Mouse (Mus musculus) cerebellum, postnatal 14 days (tissue): ENCODE measurements around the gene Tmed2.
"Not testable (repeated sequence)": the region's sequence is repeated elsewhere in the genome, so short reads cannot be mapped to it uniquely, and the experiment has no call there.

Experiments
- DNase-seq, 2 experiments: peaks; one replicate each; pipeline ENCODE4 v3.0.0; 2021; ENCODE audit warnings: mixed read lengths in 2 of 2

The Tmed2 gene

GRCm38 (mm10) chr5:124540383-124540786, at the start of gene Tmed2:
Gene Tmed2, plus strand, starts transcription at chr5:124540695.
- peak; percentile 95 to 97 for DNase-seq

- DNase-seq: no peak
Observed at GRCm38 (mm10) chr5:124491732-124492131, 48.8 kb upstream of the Tmed2 start.

- DNase-seq: no peak
Observed at GRCm38 (mm10) chr5:124492618-124493017, 47.9 kb upstream of the Tmed2 start.

DNA sequence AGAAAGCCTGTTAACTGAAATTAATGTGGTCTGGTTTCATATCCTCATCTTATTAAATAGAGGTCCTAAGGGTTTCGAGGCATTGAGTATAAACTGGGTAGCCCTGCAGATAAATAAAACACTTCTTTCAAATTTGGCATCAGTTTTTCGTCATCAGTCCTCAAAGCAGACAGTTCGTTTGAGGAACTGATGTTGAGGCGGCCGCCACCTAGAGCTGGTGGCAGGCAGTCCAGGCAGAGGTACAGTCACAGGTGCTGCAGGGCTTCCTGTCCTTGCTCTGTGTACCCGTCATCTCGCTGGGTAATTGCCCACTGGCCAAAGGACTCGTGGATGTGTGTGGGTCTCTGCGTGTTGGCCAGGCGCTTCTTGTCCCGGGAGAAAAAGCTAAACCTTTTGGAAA, 47.0 kb upstream of the Tmed2 start:
- no peak for DNase-seq

- no peak for DNase-seq
Observed at GRCm38 (mm10) chr5:124495547-124495946, 44.9 kb upstream of the Tmed2 start.

DNA sequence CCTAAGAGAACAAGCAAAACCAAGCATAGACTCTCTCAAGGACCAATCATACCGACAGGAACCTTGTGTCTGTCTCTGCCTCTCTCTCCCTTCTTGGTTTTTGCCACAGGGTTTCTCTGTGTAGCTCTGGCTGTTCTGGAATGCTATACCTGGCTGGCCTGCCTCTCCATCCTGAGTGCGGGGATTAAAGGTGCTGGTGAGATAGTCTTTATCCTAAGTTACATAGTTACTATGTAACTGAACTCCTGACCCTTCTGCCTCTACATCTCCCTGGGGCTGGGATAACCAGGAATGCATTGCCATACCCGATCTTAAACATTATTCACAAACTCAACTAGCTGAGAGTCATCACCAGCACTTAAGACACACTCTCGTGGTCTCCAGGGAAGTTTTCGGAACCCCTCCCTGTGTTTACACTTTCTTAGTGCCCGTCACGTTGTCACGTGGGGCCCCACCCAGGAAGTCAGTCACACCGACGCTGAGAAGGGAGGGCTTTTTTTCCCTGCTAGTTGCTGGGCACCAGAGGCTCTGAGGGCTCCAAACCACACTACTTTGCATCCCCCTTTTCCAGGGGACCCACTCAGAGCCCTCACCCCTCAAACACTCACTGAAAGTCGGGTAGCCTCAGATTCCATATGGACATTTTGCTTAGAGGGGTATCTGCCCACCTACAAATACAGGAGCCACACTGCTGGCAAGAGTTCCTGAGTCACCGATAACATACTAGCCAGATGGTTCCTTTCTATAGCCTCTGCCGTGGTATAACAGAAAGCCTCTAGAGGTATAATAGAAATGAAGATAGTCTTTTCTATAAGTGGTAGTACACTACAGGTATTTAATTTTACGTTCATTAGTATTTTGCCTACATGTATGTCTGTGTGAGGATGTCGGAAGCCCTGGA, 43.6 kb upstream of the Tmed2 start:
- no peak for DNase-seq

- no peak for DNase-seq
Observed at GRCm38 (mm10) chr5:124498221-124498876, 42.1 kb upstream of the Tmed2 start.

DNA sequence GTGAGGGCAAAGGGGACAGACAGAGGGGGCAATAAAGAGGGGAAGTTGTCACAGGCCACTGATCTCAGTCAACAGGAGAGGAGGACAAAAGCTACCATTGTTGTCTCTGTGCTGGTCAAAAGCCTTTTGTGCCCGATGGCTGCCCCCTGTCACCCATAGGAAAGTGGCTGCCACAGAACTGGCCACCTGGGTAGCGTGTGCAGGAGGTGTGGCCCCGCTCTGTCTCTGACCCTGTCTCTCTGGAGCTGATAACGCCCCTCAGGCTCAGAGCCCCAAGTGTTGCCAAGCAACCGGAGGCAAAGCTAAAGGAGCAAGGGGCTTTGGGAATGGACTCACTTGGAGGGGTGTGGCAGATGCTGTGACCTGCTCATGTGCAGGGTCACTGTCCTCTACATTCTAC, 41.5 kb upstream of the Tmed2 start:
- DNase-seq: no peak

DNA sequence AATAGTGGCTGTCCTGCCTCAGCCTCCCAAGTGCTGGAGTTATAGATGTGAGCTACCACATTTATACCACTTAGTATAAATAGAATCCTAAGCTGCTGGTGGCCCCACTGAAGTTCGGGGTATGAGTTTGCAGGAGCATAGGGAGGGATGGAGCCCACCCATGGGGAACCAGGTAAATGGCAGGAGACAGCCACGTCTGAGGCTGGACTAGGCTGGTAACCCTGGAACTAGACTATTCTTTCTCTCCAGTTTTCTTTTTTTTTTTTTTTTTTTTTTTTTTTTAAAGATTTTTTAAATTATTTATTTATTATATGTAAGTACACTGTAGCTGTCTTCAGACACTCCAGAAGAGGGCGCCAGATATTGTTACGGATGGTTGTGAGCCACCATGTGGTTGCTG, 40.5 kb upstream of the Tmed2 start:
- not testable (repeated sequence) for DNase-seq

- DNase-seq: no peak
Observed at GRCm38 (mm10) chr5:124500573-124500972, 39.9 kb upstream of the Tmed2 start.

GRCm38 (mm10) chr5:124501541-124501940, 39.0 kb upstream of the Tmed2 start:
- no peak for DNase-seq

- no peak for DNase-seq
Observed at GRCm38 (mm10) chr5:124503742-124504141, 36.8 kb upstream of the Tmed2 start.

- DNase-seq: no peak
Observed at GRCm38 (mm10) chr5:124505235-124505634, 35.3 kb upstream of the Tmed2 start.

DNA sequence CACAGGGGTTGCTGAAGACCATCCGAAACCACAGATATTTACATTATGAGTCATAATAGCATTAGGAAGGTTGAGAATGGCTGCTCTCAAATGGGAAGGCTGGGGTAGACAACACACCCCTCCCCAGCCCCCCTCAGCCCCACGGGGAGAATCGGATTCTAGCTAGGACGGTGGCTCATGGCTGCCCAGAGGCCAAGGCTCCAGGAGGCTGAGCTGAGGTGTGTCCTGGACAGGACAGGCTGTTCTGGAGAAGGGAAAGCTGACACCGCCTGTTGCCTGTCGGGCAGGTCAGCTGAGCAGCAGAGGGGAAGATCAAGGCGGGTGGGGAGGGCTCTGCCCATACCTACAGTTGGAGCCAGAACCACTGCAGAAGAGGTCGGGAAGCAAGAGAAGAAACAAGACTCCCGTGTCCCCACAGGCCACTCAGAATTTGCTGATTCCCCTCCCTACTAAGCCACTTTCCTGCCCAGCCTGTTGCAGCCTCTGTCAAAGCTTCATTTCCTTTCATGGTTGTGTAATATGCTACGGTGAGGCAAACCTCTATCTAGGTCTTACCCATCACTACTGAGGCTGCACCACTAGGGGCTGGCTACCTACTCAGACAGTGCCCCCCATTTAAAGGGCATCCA, 33.6 kb upstream of the Tmed2 start:
- DNase-seq: no peak

- no peak for DNase-seq
Observed at GRCm38 (mm10) chr5:124509200-124509599, 31.3 kb upstream of the Tmed2 start.

DNA sequence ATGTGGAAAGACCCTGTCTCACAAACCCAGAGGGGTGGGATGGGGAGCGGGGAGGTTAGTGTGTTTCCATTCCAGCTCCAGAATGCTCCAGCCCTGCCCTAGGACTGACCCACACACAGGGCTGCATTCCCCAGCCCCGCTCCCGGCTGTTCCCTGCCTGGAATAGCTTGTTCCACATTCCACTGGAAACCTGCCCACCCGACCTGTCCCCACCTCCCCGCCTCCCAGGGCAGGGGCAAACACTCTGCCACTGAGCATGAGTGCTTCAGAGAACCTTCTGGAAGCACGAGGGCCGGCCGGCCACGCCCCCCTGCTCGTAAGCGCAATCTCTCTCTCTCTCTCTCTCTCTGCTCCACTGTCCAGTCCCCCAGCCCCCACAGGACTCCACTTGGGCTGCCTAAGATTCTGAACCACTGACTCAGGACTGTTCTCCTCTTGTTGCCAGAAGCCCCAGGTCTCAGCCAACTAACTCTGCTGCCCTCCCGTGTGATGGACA, 30.7 kb upstream of the Tmed2 start:
- DNase-seq: no peak

DNA sequence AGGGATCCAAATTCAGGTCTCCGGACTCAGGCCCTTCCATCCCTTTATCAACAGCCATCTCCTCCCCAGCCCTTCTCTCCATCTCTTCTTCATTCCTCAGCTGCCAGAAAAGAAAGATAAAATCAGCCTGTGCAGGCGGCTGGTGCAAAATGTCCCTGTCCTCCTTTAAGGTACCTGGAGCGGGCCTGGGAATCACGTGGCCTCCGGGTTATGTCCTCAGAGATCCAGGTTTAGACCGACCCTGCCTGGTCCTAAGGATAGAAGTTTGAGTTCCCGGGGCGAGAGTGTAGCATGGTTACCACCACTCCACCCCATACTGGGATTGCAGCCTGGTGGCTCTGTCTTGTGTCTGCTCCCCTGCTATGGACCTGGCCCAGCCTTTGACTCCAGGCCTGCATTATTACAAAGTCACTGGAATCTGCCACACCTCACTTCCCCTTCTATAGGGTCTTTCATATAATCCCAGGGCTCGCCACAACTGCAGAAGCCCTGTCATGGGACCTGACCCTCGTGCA, 29.9 kb upstream of the Tmed2 start:
- DNase-seq: no peak

GRCm38 (mm10) chr5:124515789-124516188, 24.7 kb upstream of the Tmed2 start:
- DNase-seq: no peak

- DNase-seq: no peak
Observed at GRCm38 (mm10) chr5:124518648-124519047, 21.8 kb upstream of the Tmed2 start.

DNA sequence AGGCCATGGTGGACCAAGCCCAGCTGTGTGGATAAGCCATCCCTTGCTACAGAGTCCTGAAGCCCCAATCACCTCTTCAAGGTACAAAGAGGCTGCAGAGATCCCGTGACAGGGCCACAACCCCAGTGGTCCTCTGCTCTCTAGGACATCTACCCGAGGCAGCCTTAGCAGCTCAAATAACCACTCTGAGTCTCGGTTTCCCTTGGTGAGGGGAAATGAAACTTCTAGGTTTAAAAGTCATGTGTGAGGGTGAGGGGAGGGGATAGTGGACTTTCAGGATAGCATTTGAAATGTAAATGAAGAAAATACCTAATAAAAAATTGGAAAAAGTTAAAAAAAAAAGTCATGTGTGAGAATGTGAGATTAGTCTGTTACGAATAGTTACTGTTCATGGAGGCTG, 18.9 kb upstream of the Tmed2 start:
- DNase-seq: no peak

DNA sequence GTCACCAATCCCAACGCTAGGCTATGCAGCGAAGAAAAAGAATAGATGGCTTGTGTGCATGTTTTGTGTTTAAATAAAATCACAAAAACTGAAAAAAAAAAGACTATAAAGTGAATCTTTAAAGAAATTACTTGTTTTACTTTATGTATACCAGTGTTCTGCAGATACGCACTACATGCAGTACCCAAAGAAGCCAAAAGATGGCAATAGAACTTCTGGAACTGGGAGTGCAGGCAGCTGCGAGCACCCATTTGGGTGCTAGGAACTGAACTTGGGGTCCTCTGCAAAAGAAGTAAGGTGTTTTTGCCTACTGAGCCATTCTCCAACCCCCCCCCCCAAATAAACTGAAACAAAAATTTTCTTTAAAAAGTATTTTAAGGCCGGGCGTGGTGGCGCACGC, 17.5 kb upstream of the Tmed2 start:
- DNase-seq: no peak

- DNase-seq: no peak
Observed at GRCm38 (mm10) chr5:124524943-124525342, 15.6 kb upstream of the Tmed2 start.

- no peak for DNase-seq
Observed at GRCm38 (mm10) chr5:124528351-124528750, 12.1 kb upstream of the Tmed2 start.
